Mouse (Mus musculus) lung, adult 18-20 months (tissue): ENCODE measurements at regions not wholly inside any gene's neighbourhood (a gene's known extent, or its start where the extent isn't known, plus 50 kb on each side); places are given as distances from the start of the nearest gene placed in this dataset.

Experiments used
- DNase-seq, 2 experiments: peaks; one replicate each; pipeline ENCODE4 v3.0.0; 2022; ENCODE audit warnings: mixed read lengths in 2 of 2

GRCm38 (mm10) chr4:33798654-33799053, 125.7 kb upstream of the Cnr1 start:
- DNase-seq, result no peak

- DNase-seq, result no peak
Measured at GRCm38 (mm10) chr4:33799110-33799509, 125.3 kb upstream of the Cnr1 start.

GRCm38 (mm10) chr4:33799831-33800230, 124.6 kb upstream of the Cnr1 start:
- DNase-seq, result no peak

DNA sequence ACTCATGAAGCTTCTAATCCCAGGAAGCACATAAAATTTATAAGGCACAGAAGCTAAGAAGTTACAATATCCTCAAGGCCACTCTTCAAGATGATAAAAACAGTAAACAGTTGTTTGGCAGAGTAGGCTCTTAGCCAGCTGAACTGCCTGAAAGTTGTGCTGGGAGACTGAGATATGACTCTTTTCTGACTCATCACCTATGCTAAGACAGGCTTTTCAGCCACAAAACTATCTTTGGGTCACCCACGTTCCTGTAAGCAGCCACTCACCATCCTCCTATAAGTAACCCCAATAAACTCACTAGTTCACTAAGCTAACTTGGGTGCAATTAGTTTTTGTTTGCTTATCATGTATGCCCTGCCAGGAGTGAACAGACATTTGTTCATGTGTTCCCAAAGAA, 112.1 kb upstream of the Cnr1 start:
- no peak for DNase-seq

- DNase-seq, result no peak
Measured at GRCm38 (mm10) chr4:33823850-33824249, 100.5 kb upstream of the Cnr1 start.

DNA sequence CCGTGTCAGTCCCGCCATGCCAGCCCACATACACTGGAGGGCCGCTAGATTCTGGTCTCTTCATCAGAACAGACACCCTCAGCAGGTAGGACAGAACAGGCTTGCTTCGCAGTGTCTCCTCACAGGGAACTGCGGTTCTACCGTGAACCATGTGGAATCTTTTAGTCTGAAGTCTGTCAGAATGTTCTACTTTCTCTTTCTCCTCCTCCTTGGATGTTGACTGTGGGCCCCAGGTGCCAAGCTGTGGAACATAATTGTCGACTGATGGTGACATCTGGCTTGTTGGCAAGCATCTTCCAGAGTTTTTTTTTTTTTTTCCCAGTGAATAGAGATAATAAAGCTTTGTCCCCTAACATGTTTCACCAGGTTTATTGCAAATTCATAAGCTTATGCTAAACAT, 91.3 kb upstream of the Cnr1 start:
- DNase-seq, result no peak

GRCm38 (mm10) chr4:33838436-33838835, 86.0 kb upstream of the Cnr1 start:
- DNase-seq, result no peak

DNA sequence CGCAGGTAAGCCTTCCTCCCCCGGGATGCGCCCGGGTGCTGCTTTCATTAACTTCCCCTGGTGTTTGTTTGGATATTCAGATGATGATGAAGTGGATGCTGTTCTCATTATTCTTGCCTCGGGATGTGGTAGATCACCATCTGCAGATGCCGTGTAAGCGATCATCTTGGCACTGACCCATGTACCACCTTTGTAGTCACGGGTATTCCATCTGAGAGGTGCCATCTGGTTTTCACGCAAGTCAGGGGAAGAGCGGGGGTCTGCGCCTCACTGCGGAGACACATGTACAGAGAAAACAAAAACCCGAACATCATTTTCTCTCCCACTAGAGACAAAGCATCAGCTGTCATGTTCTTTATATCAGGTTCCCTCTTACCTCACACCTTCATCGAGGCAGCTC, 84.3 kb upstream of the Cnr1 start:
- DNase-seq, result no peak

DNA sequence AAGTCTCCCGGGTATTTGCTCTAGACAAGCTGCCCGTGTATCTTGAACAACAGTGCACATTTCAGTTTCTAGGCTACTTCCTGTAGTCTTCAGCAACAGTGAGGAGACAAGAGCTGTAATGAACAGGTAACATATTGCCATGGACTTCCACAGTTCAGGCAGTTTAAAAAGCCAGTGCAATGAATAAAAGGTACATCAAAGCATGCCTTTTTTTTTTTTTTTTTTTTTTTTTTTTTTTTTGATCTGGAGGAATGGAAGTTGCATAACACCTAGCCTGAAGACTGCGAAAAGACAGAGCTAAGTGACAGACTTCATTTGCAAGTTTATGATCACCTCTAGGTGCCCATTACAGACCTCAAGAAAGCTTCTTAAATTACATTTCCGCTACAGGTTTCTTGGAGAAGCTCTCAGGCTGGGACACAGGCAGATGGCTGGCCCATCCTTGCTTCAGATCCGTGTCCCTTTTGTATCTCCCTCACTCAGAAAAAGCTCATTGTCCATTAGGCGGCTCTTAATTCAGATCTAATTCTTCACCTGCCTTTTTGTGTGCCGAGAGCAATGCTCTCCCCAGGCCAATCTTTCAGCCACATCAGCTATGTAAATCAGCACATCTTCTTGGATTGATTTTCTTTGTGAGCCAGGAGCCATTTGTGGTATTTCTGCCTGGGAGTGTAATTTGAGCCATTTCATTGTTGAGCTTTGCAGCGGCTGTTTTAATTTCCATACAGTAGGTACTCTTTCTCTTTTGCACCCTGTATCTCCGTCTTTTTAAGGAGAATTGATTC, 78.6 kb upstream of the Cnr1 start:
- no peak for DNase-seq

DNA sequence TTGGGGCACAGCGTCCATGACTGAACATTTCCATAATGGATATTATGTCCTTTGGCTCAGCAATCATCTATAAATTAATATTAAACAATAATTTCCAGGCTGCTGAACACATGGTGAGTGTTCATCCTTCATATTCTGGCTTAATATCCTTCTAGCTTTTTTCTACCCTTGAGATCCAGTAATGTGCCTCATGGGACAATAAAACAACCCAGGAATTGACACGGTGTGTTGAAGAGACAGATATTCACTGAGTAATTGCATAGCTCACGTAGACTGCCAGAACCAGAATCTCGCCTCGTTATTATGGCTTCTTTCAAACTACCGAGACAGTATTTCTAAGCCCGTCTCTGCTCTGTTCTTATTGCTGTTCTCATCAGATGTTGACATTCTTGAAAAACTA, 74.1 kb upstream of the Cnr1 start:
- no peak for DNase-seq

- DNase-seq, result no peak
Measured at GRCm38 (mm10) chr4:33852294-33852693, 72.1 kb upstream of the Cnr1 start.

- no peak for DNase-seq
Measured at GRCm38 (mm10) chr4:33855112-33855511, 69.3 kb upstream of the Cnr1 start.

GRCm38 (mm10) chr4:33867126-33867525, 57.3 kb upstream of the Cnr1 start:
- DNase-seq, result no peak

DNA sequence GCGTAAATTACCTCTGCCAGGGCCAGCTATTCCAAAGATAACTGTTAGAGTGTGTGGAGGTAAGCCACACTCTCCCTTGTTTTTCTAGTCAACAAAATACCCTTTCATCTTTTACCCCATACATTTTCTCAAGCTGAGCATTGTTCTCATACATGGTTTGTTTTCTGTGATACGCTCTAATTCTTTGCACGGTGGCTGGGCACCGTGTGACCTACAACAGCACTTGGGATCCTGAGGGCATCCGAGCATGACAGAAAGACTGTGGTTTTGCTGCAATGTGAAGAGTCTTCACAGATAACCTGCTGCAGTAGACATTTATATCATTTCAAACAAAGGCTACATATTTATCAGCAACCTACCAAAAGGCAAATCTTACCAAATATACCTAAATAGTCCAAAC, 55.1 kb upstream of the Cnr1 start:
- DNase-seq, result no peak
